Mouse (Mus musculus) megakaryocyte, embryonic 14.5 days (primary cell): ENCODE data around the gene Map2.

Source experiments
- FLI1 ChIP-seq: IDR thresholded peaks from 2 replicates; pipeline ENCODE4 v1.6.1; 2012; ENCODE audit warnings: low read length, inconsistent platforms, mixed read lengths
- GATA1 ChIP-seq: IDR thresholded peaks from 3 replicates; pipeline ENCODE4 v1.6.1; 2012; ENCODE audit warnings: mixed read lengths, low read length, inconsistent platforms, borderline replicate concordance

GRCm38 (mm10) chr1:66468704-66469020 is 293.6 kb downstream of the Map2 start:
- TF ChIP-seq GATA1 (no peak), FLI1 (no peak)
